Mouse (Mus musculus) stomach, postnatal 0 days (tissue): Measurements from ENCODE around the gene Pitpnm2.

Experiments used
- CTCF ChIP-seq: IDR thresholded peaks from 2 replicates; pipeline ENCODE4 v1.5.1; 2016; ENCODE audit warnings: antibody characterized with exemption, low read depth, mild to moderate bottlenecking, moderate library complexity
- EP300 ChIP-seq: optimal IDR thresholded peaks from 2 replicates; pipeline ENCODE3; 2016; ENCODE audit warnings: antibody characterized with exemption

DNA sequence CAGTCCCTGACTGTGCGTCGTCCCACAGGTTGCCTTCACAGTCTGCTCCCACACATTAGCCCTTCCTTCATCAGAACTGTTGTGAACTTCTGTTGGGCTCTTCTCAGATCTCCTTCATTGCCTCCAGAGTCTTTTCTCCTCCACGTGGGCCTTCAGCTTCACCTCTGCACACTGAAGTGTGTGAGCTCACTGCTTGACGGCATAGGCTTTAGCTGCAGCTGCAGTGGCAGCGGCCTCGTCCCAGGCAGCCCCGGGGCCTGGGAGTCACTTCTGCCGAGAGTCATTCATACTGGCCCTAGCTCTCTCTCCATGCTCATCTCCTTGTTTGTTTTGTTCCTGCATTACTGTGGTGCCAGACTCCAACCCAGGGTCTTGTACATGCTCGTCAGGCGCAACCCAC, 81.9 kb downstream of the Pitpnm2 start:
- TF ChIP-seq CTCF (no peak), EP300 (no peak)
